Mouse (Mus musculus): Measurements from ENCODE around the gene Rtn4r.

GRCm38 (mm10) chr16:18081149-18081827 lies 46.2 kb upstream of the Rtn4r start:
- TF ChIP-seq CTCF (IDR thresholded peaks at IDR 0.05; ENCODE audit: insufficient read depth, low read depth, low read length) = no peak
- TF ChIP-seq POLR2A (IDR thresholded peaks at IDR 0.05; ENCODE audit: insufficient read depth, low read depth, low read length) = no peak
